In genomic region chr17:32729029-32729428, GRCm38 (mm10) we compare ENCODE assay signal across 1 mouse cellular context.
TF ChIP-seq lines count a peak whose summit lies in the region.

No protein-coding gene starts in this region.

TF ChIP-seq in CH12.LX, 34 proteins besides CTCF, POLR2A, EP300 and RAD21 (continued from another document):
- TF ChIP-seq USF1 (IDR thresholded peaks at IDR 0.05; ENCODE audit: low read depth, low read length) (no peak), NRF1 (IDR thresholded peaks at IDR 0.05; ENCODE audit: low read depth, low read length) (no peak), SMC3 (IDR thresholded peaks at IDR 0.05; ENCODE audit: low read depth, low read length) (peak; percentile 50), ZNF384 (IDR thresholded peaks at IDR 0.05; ENCODE audit: low read depth, low read length) (no peak), ZC3H11A (IDR thresholded peaks at IDR 0.05; ENCODE audit: low read depth, low read length) (0 out of 2 replicates have a peak, but pooled peaks have one; percentile 5), GABPA (IDR thresholded peaks at IDR 0.05; ENCODE audit: insufficient replicate concordance, low read depth, low read length) (no peak)
